Mouse (Mus musculus) cerebellum, adult (tissue): ENCODE results near the gene Olfr1269.

ENCODE experiments used
- ATAC-seq: cut with Nextera tagmentation; 2 replicates; pipeline ENCODE4 v1.9.2; 2017; ENCODE audit warnings: mild to moderate bottlenecking, moderate library complexity, mixed read lengths; ENCODE audit not compliant: insufficient number of reproducible peaks, low FRiP score, low TSS enrichment

Olfr1269 gene

DNA sequence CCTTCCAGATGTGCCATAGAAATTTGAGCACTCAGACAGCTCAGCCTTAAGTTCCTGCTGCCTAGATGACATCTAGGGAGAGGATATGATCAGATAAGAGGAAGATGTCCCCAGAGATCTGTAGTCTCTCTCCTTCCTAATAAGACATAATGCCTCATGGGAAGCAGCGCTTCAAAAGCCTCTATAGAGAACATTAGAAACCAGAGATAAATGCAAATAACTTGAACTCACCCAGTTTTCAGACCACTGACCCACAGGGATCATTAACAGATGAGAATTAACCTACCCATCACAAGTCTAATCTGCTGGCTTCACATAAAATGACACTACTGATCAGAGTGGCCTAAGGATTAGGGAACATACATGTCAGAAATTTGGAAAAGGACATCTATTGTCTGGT lies at the start of gene Olfr1269:
Olfr1269 (minus strand) TSS at position 101 of the 400 bp plus-strand sequence.
- no peak for ATAC-seq

DNA sequence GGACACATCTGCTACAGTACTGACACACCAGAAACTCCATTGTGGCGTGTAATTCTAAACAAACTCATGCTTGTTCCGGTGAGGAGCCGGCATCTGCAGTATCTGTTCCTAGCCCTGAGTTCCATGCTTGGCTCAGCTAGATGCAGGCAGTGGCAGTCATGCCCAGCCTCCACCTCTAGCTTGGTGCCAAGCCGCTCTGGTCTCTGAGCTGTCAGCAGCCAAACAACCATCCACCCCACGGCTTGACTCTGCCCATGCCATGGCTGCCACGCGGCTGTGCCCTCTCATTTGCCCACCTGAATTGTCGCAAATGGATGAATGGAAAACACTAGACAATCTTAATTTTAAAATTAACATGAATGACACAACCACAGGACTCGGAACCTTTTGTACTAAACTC lies 32.7 kb upstream of the Olfr1269 start:
- ATAC-seq, result no peak

DNA sequence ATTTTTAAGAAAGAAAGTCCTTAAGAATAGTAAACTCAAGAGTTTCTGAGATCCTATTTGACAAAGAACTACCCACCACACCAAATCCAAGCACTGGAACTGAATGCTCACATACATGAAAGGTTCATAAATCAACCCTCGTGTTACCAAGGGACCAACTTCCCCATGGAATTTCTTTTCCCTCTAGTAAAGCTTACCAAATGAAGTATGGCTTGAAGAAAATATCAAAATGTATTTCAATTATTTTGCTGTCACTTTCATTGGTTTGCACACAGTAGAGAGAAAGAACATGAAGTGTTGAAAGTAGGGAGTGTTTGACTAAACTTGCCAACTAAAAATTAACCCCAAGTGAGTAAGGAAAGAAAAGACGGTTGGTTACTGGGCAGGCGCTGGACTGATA lies 31.8 kb upstream of the Olfr1269 start, which contains the start of gene Olfr1270:
Olfr1270 (minus strand) TSS at position 101 of the 400 bp plus-strand sequence.
- ATAC-seq, result no peak

DNA sequence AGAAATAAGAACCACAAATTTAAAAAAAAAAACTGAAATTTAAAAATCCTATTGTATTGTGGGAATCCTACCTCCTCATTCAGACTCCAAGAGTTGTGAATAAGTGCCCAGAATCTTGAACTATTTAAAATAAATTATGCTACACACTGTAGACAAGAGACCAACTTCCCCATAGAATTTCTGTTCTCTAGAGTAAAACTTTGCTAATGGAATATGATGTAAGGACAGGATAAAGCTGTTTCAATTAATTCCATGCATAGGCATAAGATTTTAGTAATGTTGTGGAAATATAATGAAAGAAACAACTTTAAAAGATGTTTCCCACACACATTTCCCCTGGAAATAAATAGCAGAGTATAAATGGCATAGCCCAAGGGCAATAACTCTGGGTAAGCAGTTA lies 21.0 kb upstream of the Olfr1269 start, which contains the start of gene Olfr32:
Olfr32 (minus strand) TSS at position 101 of the 400 bp plus-strand sequence.
- ATAC-seq, result no peak

DNA sequence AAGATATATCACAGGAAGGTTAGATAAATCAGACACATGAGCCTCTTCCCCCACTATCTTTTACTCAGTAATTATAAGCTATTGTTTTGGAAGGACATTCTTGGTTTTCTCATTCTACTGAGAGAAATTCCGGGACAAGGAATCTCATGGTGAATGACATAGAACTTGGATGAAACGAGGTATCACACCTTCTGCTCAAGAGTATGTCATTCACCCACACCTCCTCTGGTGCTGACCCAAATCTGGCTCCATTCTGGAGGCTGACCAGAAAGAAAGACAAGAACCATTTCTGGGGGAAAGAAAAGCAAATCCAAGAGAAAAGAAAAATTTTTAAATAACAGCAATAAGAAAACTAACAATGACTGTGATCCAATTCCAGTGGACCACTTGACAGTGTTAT lies 51.1 kb downstream of the Olfr1269 start:
- no peak for ATAC-seq
